ENCODE assay signal across 15 mouse cellular contexts in the genomic region with DNA sequence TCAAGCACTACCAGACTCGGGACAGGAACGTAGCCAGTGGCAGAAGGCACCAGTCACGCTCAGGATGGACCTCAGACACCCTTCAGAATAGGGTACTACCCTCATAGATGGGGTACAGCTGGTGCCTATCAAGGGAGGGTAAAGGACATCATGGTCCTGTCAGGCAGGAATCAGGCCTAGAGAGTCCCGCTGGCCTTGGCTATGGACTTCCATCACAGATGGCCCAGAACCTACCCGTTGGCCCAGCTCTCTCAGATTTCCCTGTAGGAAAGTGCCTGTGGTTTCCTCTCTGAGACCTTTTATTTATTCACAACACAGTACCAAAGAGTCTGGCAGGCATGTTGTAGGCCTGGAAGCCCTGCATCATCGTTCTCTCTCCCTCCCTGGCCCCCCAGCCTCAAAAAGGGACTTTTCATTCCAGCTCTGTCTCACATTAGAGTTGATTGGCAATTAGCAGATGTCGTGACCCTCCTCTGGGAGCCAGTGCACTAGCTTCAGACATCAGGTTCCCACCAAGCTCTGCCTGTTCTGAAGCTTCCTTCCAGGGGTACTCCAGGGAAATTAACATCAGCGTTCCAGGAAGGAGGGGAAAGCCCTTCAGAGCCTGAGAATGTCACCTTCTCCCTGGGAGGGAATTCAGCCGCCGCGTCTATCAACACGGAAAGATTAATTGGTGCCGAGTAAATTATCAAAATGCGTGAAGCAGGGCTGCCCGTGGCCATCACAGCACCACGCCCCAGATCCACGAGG. TPM values are rescaled to one million over a fixed set of nuclear protein-coding genes. Genes with fewer than 3 reads are reported as not detected.
DNase-seq lines count a peak whose midpoint lies in the region; ATAC-seq and TF ChIP-seq lines count a peak whose summit lies in the region.
"Had no signal": no experiment of that assay in that cellular context is flagged by ENCODE, and none has a peak within 500 bp of the region (broad histone marks: within the 10 kb centered on the region; RNA-seq: fewer than 3 reads in every experiment).

No protein-coding gene starts in this region.

- H3K27me3 ChIP-seq in intestine, embryonic 15.5 days (replicated peaks): no peaks in the 10 kb centered on the region
- no peaks in the 10 kb centered on the region for H3K27me3 ChIP-seq in intestine, embryonic 16.5 days (replicated peaks; ENCODE audit: control insufficient read depth, insufficient read depth, low read length)
- H3K27me3 ChIP-seq in cerebellum, adult 2 months (ENCODE audit: control insufficient read depth, insufficient read depth, low read length): no peaks in the 10 kb centered on the region
- peaks cover 28% of the 10 kb centered on the region for H3K27me3 ChIP-seq in embryonic facial prominence, embryonic 13.5 days
- H3K27me3 ChIP-seq in limb, embryonic 14.5 days (ENCODE audit: control insufficient read depth, insufficient read depth, low read length): no peaks in the 10 kb centered on the region
- H3K27me3 ChIP-seq: stomach, embryonic 15.5 days had no signal

- DNase-seq in cerebellum, adult 2 months: peak; percentile 44 to 68
- no peak for DNase-seq in limb, embryonic 14.5 days (ENCODE audit: low spot score)
- no peak for DNase-seq in embryo, embryonic 9.5 days (ENCODE audit: extremely low spot score)
- DNase-seq in ovary, postnatal 14 days (ENCODE audit: low spot score): no peak
- no peak for DNase-seq in right cerebral cortex, postnatal 25 days
- DNase-seq: adrenal gland, postnatal 36 days; heart, postnatal 10 days; kidney, adult 9 months; thymus, postnatal 25 days had no signal

- ATAC-seq in intestine, embryonic 15.5 days: no peak
- no peak for ATAC-seq in intestine, embryonic 16.5 days
- ATAC-seq in embryonic facial prominence, embryonic 13.5 days (ENCODE audit: insufficient number of reproducible peaks, insufficient read depth, low FRiP score, low TSS enrichment, low read depth): no peak
- no peak for ATAC-seq in limb, embryonic 14.5 days (ENCODE audit: low FRiP score, low read depth)

- H3K4me2 ChIP-seq in intestine, embryonic 15.5 days (replicated peaks): no peak overlapping the region
- no peak overlapping the region for H3K4me2 ChIP-seq in intestine, embryonic 16.5 days (ENCODE audit: low read depth, low read length)
- H3K4me2 ChIP-seq in embryonic facial prominence, embryonic 13.5 days: no peak overlapping the region
- H3K4me2 ChIP-seq in limb, embryonic 14.5 days (replicated peaks; ENCODE audit: low read depth, low read length, severe bottlenecking): no peak overlapping the region
- H3K4me2 ChIP-seq: stomach, embryonic 15.5 days had no signal

- no peaks in the 10 kb centered on the region for H3K9me3 ChIP-seq in intestine, embryonic 15.5 days
- H3K9me3 ChIP-seq in intestine, embryonic 16.5 days (ENCODE audit: control insufficient read depth, low read length): no peaks in the 10 kb centered on the region
- H3K9me3 ChIP-seq in embryonic facial prominence, embryonic 13.5 days: 0 out of 2 replicates have a peak, but pooled peaks cover 4% of the 10 kb centered on the region
- H3K9me3 ChIP-seq in limb, embryonic 14.5 days (ENCODE audit: control insufficient read depth, low read length): no peaks in the 10 kb centered on the region
- H3K9me3 ChIP-seq: stomach, embryonic 15.5 days had no signal

- no peak overlapping the region for H3K9ac ChIP-seq in intestine, embryonic 15.5 days
- H3K9ac ChIP-seq in intestine, embryonic 16.5 days (ENCODE audit: low read depth, low read length): no peak overlapping the region
- H3K9ac ChIP-seq in embryonic facial prominence, embryonic 13.5 days: 0 out of 2 replicates have a peak overlapping the region, but pooled peaks have one; percentile 32
- H3K9ac ChIP-seq in limb, embryonic 14.5 days (ENCODE audit: low read depth, low read length, severe bottlenecking): 0 out of 2 replicates have a peak overlapping the region, but pooled peaks have one; percentile 16
- H3K9ac ChIP-seq: liver, embryonic 14.5 days; stomach, embryonic 15.5 days had no signal

- TF ChIP-seq CTCF in cerebellum, adult 2 months (IDR thresholded peaks at IDR 0.05; ENCODE audit: borderline replicate concordance, insufficient read depth, low read depth, low read length): no peak

- peaks cover 10% of the 10 kb centered on the region for H3K4me1 ChIP-seq in intestine, embryonic 15.5 days (replicated peaks)
- peaks cover 2% of the 10 kb centered on the region; the same call in 1 of the 2 replicates for H3K4me1 ChIP-seq in intestine, embryonic 16.5 days (ENCODE audit: control insufficient read depth, insufficient read depth, low read length)
- H3K4me1 ChIP-seq in cerebellum, adult 2 months (ENCODE audit: control insufficient read depth, insufficient read depth, low read length): peaks cover 8% of the 10 kb centered on the region
- peaks cover 4% of the 10 kb centered on the region; the same call in 1 of the 2 replicates for H3K4me1 ChIP-seq in embryonic facial prominence, embryonic 13.5 days
- H3K4me1 ChIP-seq in limb, embryonic 14.5 days (ENCODE audit: control insufficient read depth, insufficient read depth, low read length): no peaks in the 10 kb centered on the region
- H3K4me1 ChIP-seq: stomach, embryonic 15.5 days had no signal

- 71% methylated on average over 17 of the region's 17 CpGs for WGBS in intestine, embryonic 15.5 days
- 63% methylated on average over 17 of the region's 17 CpGs for WGBS in intestine, embryonic 16.5 days
- WGBS in cerebellum, adult 2 months: 45% methylated on average over 17 of the region's 17 CpGs
- 41% methylated on average over 17 of the region's 17 CpGs for WGBS in embryonic facial prominence, embryonic 13.5 days
- 59% methylated on average over 17 of the region's 17 CpGs for WGBS in limb, embryonic 14.5 days

- no peaks in the 10 kb centered on the region for H3K36me3 ChIP-seq in intestine, embryonic 15.5 days
- no peaks in the 10 kb centered on the region for H3K36me3 ChIP-seq in intestine, embryonic 16.5 days (ENCODE audit: control insufficient read depth, insufficient read depth, low read length)
- H3K36me3 ChIP-seq in embryonic facial prominence, embryonic 13.5 days: no peaks in the 10 kb centered on the region
- no peaks in the 10 kb centered on the region for H3K36me3 ChIP-seq in limb, embryonic 14.5 days (ENCODE audit: control insufficient read depth, insufficient read depth, low read length)
- H3K36me3 ChIP-seq: stomach, embryonic 15.5 days had no signal

- TF ChIP-seq POLR2A in cerebellum, adult 2 months (IDR thresholded peaks at IDR 0.05; ENCODE audit: borderline replicate concordance, insufficient read depth, low read length): no peak
- TF ChIP-seq POLR2A in limb, embryonic 14.5 days (IDR thresholded peaks at IDR 0.05; ENCODE audit: borderline replicate concordance, extremely low read depth, insufficient read depth, insufficient read length): no peak

- peak overlapping the region; percentile 30; the same call in 1 of the 2 replicates for H3K27ac ChIP-seq in intestine, embryonic 15.5 days
- no peak overlapping the region for H3K27ac ChIP-seq in intestine, embryonic 16.5 days (ENCODE audit: low read length)
- no peak overlapping the region for H3K27ac ChIP-seq in cerebellum, adult 2 months (ENCODE audit: insufficient read depth, low read length)
- H3K27ac ChIP-seq in embryonic facial prominence, embryonic 13.5 days: no peak overlapping the region
- H3K27ac ChIP-seq in limb, embryonic 14.5 days (replicated peaks; ENCODE audit: low read depth, low read length): no peak overlapping the region
- H3K27ac ChIP-seq: liver, embryonic 14.5 days; stomach, embryonic 15.5 days had no signal

- no peak overlapping the region for H3K4me3 ChIP-seq in intestine, embryonic 15.5 days (replicated peaks)
- no peak overlapping the region for H3K4me3 ChIP-seq in intestine, embryonic 16.5 days (ENCODE audit: low read length)
- no peak overlapping the region for H3K4me3 ChIP-seq in cerebellum, adult 2 months (replicated peaks; ENCODE audit: insufficient read depth, low read depth, low read length)
- no peak overlapping the region for H3K4me3 ChIP-seq in embryonic facial prominence, embryonic 13.5 days
- no peak overlapping the region for H3K4me3 ChIP-seq in limb, embryonic 14.5 days (replicated peaks; ENCODE audit: low read length)
- H3K4me3 ChIP-seq: stomach, embryonic 15.5 days had no signal

RNA-seq across cellular contexts. Expression of gene Fgf3, which starts 40.7 kb away (rescaled TPM):
- polyA plus RNA-seq in intestine, embryonic 15.5 days (2015; fragmentation: Nextera tagmentation; extraction: Ambion mirVana): not detected in 2 replicates
- not detected in 2 replicates for polyA plus RNA-seq in intestine, embryonic 16.5 days (2015; fragmentation: Nextera tagmentation; extraction: Ambion mirVana)
- polyA plus RNA-seq in cerebellum, adult 2 months (2012; rRNA removed): 0.63 and 0.67 TPM in 2 replicates
- 0.55 and 1.2 TPM in 2 replicates for polyA plus RNA-seq in embryonic facial prominence, embryonic 13.5 days (2015; fragmentation: Nextera tagmentation; extraction: Ambion mirVana)
- polyA plus RNA-seq in limb, embryonic 14.5 days (2012; rRNA removed): 0.20 and 0.64 TPM in 2 replicates
- 0.17 and 0.32 TPM in 2 replicates for polyA plus RNA-seq in limb, embryonic 14.5 days (2014; fragmentation: Nextera tagmentation; extraction: Ambion mirVana)
- polyA plus RNA-seq: stomach, embryonic 15.5 days had no signal

RNA-seq across cellular contexts. Expression of gene Ano1, which starts 45.4 kb away (rescaled TPM):
- 23.6 and 27.8 TPM in 2 replicates for polyA plus RNA-seq in intestine, embryonic 15.5 days (2015; fragmentation: Nextera tagmentation; extraction: Ambion mirVana)
- polyA plus RNA-seq in intestine, embryonic 16.5 days (2015; fragmentation: Nextera tagmentation; extraction: Ambion mirVana): 19.9 and 20.3 TPM in 2 replicates
- 3.1 and 3.7 TPM in 2 replicates for polyA plus RNA-seq in cerebellum, adult 2 months (2012; rRNA removed)
- 12.0 and 12.8 TPM in 2 replicates for polyA plus RNA-seq in embryonic facial prominence, embryonic 13.5 days (2015; fragmentation: Nextera tagmentation; extraction: Ambion mirVana)
- polyA plus RNA-seq in limb, embryonic 14.5 days (2012; rRNA removed): 11.5 and 13.6 TPM in 2 replicates
- polyA plus RNA-seq in limb, embryonic 14.5 days (2014; fragmentation: Nextera tagmentation; extraction: Ambion mirVana): 7.5 and 8.9 TPM in 2 replicates

RNA-seq across cellular contexts. Expression of gene Fgf4, which starts 50.0 kb away (rescaled TPM):
- polyA plus RNA-seq in intestine, embryonic 15.5 days (2015; fragmentation: Nextera tagmentation; extraction: Ambion mirVana): not detected in 2 replicates
- not detected in 2 replicates for polyA plus RNA-seq in intestine, embryonic 16.5 days (2015; fragmentation: Nextera tagmentation; extraction: Ambion mirVana)
- polyA plus RNA-seq in cerebellum, adult 2 months (2012; rRNA removed): not detected in 2 replicates
- 0.18 TPM in 1 of 2 replicates, not detected in the other for polyA plus RNA-seq in embryonic facial prominence, embryonic 13.5 days (2015; fragmentation: Nextera tagmentation; extraction: Ambion mirVana)
- polyA plus RNA-seq in limb, embryonic 14.5 days (2012; rRNA removed): 0.57 and 0.67 TPM in 2 replicates
- polyA plus RNA-seq in limb, embryonic 14.5 days (2014; fragmentation: Nextera tagmentation; extraction: Ambion mirVana): 0.91 and 1.5 TPM in 2 replicates
- polyA plus RNA-seq: liver, embryonic 14.5 days; small intestine, adult 2 months; stomach, embryonic 15.5 days had no signal

Comparison
In these comparisons a context has a peak if more than half of its experiments do, and no peak if none do; other contexts are left out.
1. H3K9ac ChIP-seq: peak in embryonic facial prominence, embryonic 13.5 days (single experiment) and limb, embryonic 14.5 days (single experiment); none in intestine, embryonic 15.5 days (single experiment) and intestine, embryonic 16.5 days (single experiment).
2. DNase-seq: peak in cerebellum, adult 2 months (2 of 2); none in limb, embryonic 14.5 days (single experiment), embryo, embryonic 9.5 days (single experiment), ovary, postnatal 14 days (single experiment) and right cerebral cortex, postnatal 25 days (single experiment).